Mouse (Mus musculus): Measurements from ENCODE around the gene Ctbp1.

Gene Ctbp1

GRCm38 (mm10) chr5:33245701-33246100 lies 29.1 kb downstream of the Ctbp1 start:
- in situ Hi-C loops (cut with MseI, MboI), result no loop called here

GRCm38 (mm10) chr5:33244377-33244920 lies 30.3 kb downstream of the Ctbp1 start:
- in situ Hi-C loops (cut with MseI, MboI), result no loop called here

GRCm38 (mm10) chr5:33239934-33240333 lies 34.9 kb downstream of the Ctbp1 start:
- in situ Hi-C loops (cut with MseI, MboI), result no loop called here

- in situ Hi-C loops (cut with MseI, MboI), result no loop called here
Observed at GRCm38 (mm10) chr5:33239111-33239714, 35.6 kb downstream of the Ctbp1 start.

GRCm38 (mm10) chr5:33238256-33238645 lies 36.5 kb downstream of the Ctbp1 start:
- in situ Hi-C loops (cut with MseI, MboI), result no loop called here

- in situ Hi-C loops (cut with MseI, MboI), result no loop called here
Observed at GRCm38 (mm10) chr5:33237600-33238255, 37.1 kb downstream of the Ctbp1 start.

- in situ Hi-C loops (cut with MseI, MboI), result no loop called here
Observed at GRCm38 (mm10) chr5:33234391-33235031, 40.3 kb downstream of the Ctbp1 start.

- in situ Hi-C loops (cut with MseI, MboI), result no loop called here
Observed at GRCm38 (mm10) chr5:33232791-33233190, 42.0 kb downstream of the Ctbp1 start.

- in situ Hi-C loops (cut with MseI, MboI), result no loop called here
Observed at GRCm38 (mm10) chr5:33230285-33230684, 44.5 kb downstream of the Ctbp1 start.

- in situ Hi-C loops (cut with MseI, MboI), result no loop called here
Observed at GRCm38 (mm10) chr5:33228428-33228827, 46.4 kb downstream of the Ctbp1 start.

- in situ Hi-C loops (cut with MseI, MboI), result no loop called here
Observed at GRCm38 (mm10) chr5:33225673-33226072, 49.1 kb downstream of the Ctbp1 start.

- in situ Hi-C loops (cut with MseI, MboI), result no loop called here
Observed at GRCm38 (mm10) chr5:33224491-33224890, 50.3 kb downstream of the Ctbp1 start.

- in situ Hi-C loops (cut with MseI, MboI), result no loop called here
Observed at GRCm38 (mm10) chr5:33222841-33223744, 51.7 kb downstream of the Ctbp1 start.

GRCm38 (mm10) chr5:33222389-33222788 lies 52.4 kb downstream of the Ctbp1 start:
- in situ Hi-C loops (cut with MseI, MboI), result no loop called here

GRCm38 (mm10) chr5:33220350-33221044 lies 54.3 kb downstream of the Ctbp1 start:
- in situ Hi-C loops (cut with MseI, MboI), result no loop called here

GRCm38 (mm10) chr5:33219831-33220230 lies 55.0 kb downstream of the Ctbp1 start:
- in situ Hi-C loops (cut with MseI, MboI), result no loop called here

- in situ Hi-C loops (cut with MseI, MboI), result no loop called here
Observed at GRCm38 (mm10) chr5:33218746-33219449, 55.9 kb downstream of the Ctbp1 start.

GRCm38 (mm10) chr5:33218081-33218480 lies 56.7 kb downstream of the Ctbp1 start, which contains the start of gene Spon2:
Spon2 (minus strand) TSS chr5:33218455.
- in situ Hi-C loops (cut with MseI, MboI), result no loop called here

- in situ Hi-C loops (cut with MseI, MboI), result no loop called here
Observed at GRCm38 (mm10) chr5:33217663-33218062, 57.1 kb downstream of the Ctbp1 start.

GRCm38 (mm10) chr5:33214723-33215122 lies 60.1 kb downstream of the Ctbp1 start:
- in situ Hi-C loops (cut with MseI, MboI), result no loop called here

All from mouse trophoblast stem cell (cell line).